Mouse (Mus musculus) thymus, adult 2 months (tissue): Measurements from ENCODE around the gene Slco3a1. TPM values are rescaled to one million over a fixed set of nuclear protein-coding genes. Genes with fewer than 3 reads are reported as not detected.

ENCODE experiments used
- DNase-seq: peaks from one replicate; pipeline ENCODE4 v3.0.0; 2021
- H3K27ac ChIP-seq: fragments of 200-500 bp; 2 replicates; pipeline ENCODE4 v1.5.1; 2012; ENCODE audit warnings: low read length, control low read depth; ENCODE audit not compliant: control insufficient read depth, insufficient read depth
- H3K27me3 ChIP-seq: fragments of 200-500 bp; 2 replicates; pipeline ENCODE4 v1.6.1; 2012; ENCODE audit warnings: mild to moderate bottlenecking, low read length, moderate library complexity, mixed read lengths; ENCODE audit not compliant: control insufficient read depth, insufficient read depth
- H3K36me3 ChIP-seq: fragments of 200-500 bp; 2 replicates; pipeline ENCODE4 v1.6.1; 2012; ENCODE audit warnings: mild to moderate bottlenecking, low read length, moderate library complexity; ENCODE audit not compliant: control insufficient read depth, insufficient read depth
- H3K4me1 ChIP-seq: fragments of 200-500 bp; replicated peaks from 2 replicates; pipeline ENCODE4 v1.6.1; 2012; ENCODE audit warnings: low read length; ENCODE audit not compliant: control insufficient read depth, insufficient read depth
- H3K4me3 ChIP-seq: fragments of 200-500 bp; 2 replicates; pipeline ENCODE4 v1.5.1; 2012; ENCODE audit warnings: mild to moderate bottlenecking, low read length, control low read depth, moderate library complexity; ENCODE audit not compliant: control insufficient read depth, insufficient read depth
- CTCF ChIP-seq: fragments of 200-500 bp; IDR thresholded peaks from 2 replicates; pipeline ENCODE4 v1.5.1; 2012; ENCODE audit warnings: mild to moderate bottlenecking, control low read depth, low read length, moderate library complexity, borderline replicate concordance; ENCODE audit not compliant: control insufficient read depth, poor library complexity, insufficient read depth; ENCODE audit errors: extremely low read depth
- POLR2A ChIP-seq: fragments of 200-500 bp; IDR thresholded peaks from 2 replicates; pipeline ENCODE4 v1.6.1; 2012; ENCODE audit warnings: mild to moderate bottlenecking, low read length, control low read depth, moderate library complexity; ENCODE audit not compliant: control insufficient read depth, poor library complexity, insufficient read depth; ENCODE audit errors: extremely low read depth
- WGBS: fragments of 180-500 bp; shearing (Covaris S2); methylation state at CpG from one replicate; pipeline ENCODE4 v1.1.7; 2018; 5-methylcytosine and 5-hydroxymethylcytosine counted together
- polyA plus RNA-seq: library from polyadenylated mRNA; depleted of rRNA; stranded (reverse); fragments of >200 nt; gene quantifications from 2 replicates; pipeline ENCODE4 v1.2.3, GENCODE M21; 2012

Gene Slco3a1
- polyA plus RNA-seq, 1 experiment = 86.0 TPM

- no peak for TF ChIP-seq POLR2A
- TF ChIP-seq CTCF = no peak
- WGBS = 90% methylated on average over 4 of the region's 4 CpGs
- no peaks in the 10 kb centered on the region for H3K36me3 ChIP-seq
- no peaks in the 10 kb centered on the region for H3K27me3 ChIP-seq
- no peak for DNase-seq
- H3K4me1 ChIP-seq = 0 out of 2 replicates have a peak, but pooled peaks cover under 1% of the 10 kb centered on the region
- no peak overlapping the region for H3K27ac ChIP-seq
- no peak overlapping the region for H3K4me3 ChIP-seq
Observed at GRCm38 (mm10) chr7:74523086-74523485, 31.5 kb downstream of the Slco3a1 start.

- Histone ChIP-seq H3K4me1 (no peaks in the 10 kb centered on the region), H3K27me3 (no peaks in the 10 kb centered on the region), H3K36me3 (no peaks in the 10 kb centered on the region), H3K27ac (no peak overlapping the region), H3K4me3 (no peak overlapping the region)
- DNase-seq = no peak
- no peak for TF ChIP-seq CTCF
- no peak for TF ChIP-seq POLR2A
- whole genome bisulfite sequencing = 88% methylated on average over 4 of the region's 4 CpGs
Observed at GRCm38 (mm10) chr7:74522260-74522659, 32.3 kb downstream of the Slco3a1 start.

- no peak for DNase-seq
- H3K4me1 ChIP-seq = no peaks in the 10 kb centered on the region
- 93% methylated on average over 6 of the region's 6 CpGs for WGBS
- no peak for TF ChIP-seq CTCF
- no peak for TF ChIP-seq POLR2A
- no peak overlapping the region for H3K27ac ChIP-seq
- no peaks in the 10 kb centered on the region for H3K36me3 ChIP-seq
- H3K4me3 ChIP-seq = no peak overlapping the region
- no peaks in the 10 kb centered on the region for H3K27me3 ChIP-seq
Observed at GRCm38 (mm10) chr7:74519386-74519785, 35.2 kb downstream of the Slco3a1 start.

DNA sequence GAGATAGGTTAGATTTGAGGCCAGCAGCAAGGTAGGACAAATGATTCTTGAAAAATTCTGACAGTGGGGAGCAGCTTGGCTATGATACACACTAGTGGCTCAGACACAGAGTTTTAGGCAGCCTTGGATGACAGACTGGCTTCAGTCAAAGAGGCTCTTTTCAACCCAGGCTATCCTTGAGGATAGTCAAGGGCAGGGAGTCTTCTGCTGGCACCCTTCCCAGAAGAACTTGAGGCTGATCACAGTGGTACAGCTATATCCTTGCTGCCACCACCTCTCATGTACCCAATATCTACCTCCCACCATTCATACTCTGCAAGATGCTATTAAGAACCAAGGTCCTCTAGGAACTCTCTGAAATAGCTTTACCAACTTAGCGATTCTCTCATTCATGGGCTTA lies 35.8 kb downstream of the Slco3a1 start:
- no peaks in the 10 kb centered on the region for H3K27me3 ChIP-seq
- H3K4me1 ChIP-seq = no peaks in the 10 kb centered on the region
- TF ChIP-seq CTCF (no peak), POLR2A (no peak)
- H3K27ac ChIP-seq = no peak overlapping the region
- no peak for DNase-seq
- 98% methylated on average over 1 of the region's 1 CpGs for WGBS
- H3K4me3 ChIP-seq = no peak overlapping the region
- H3K36me3 ChIP-seq = no peaks in the 10 kb centered on the region

DNA sequence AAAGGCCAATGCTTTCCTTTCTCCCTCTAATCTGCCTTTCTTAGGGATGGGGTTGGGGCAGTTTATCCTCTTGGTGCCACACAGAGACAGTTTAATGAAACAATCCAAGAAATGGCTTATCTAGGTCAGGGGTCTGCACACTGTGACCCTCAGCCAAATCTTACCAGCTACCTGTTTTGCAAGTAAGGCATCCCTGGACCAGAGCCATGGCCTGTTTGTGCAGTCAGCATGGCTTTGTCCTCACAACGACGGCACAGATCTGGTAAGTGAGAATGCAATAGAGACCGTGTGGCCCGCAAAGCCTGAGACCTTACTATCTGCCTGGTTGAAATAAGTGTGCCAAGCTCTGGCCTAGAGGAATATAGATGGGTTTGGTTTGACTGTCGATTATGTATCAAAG lies 36.3 kb downstream of the Slco3a1 start:
- no peaks in the 10 kb centered on the region for H3K36me3 ChIP-seq
- no peak overlapping the region for H3K27ac ChIP-seq
- H3K4me3 ChIP-seq = no peak overlapping the region
- no peak for TF ChIP-seq POLR2A
- TF ChIP-seq CTCF = no peak
- H3K4me1 ChIP-seq = no peaks in the 10 kb centered on the region
- no peak for DNase-seq
- WGBS = 93% methylated on average over 5 of the region's 5 CpGs
- no peaks in the 10 kb centered on the region for H3K27me3 ChIP-seq

GRCm38 (mm10) chr7:74510676-74511075 lies 43.9 kb downstream of the Slco3a1 start:
- no peak for TF ChIP-seq POLR2A
- TF ChIP-seq CTCF = no peak
- WGBS = 100% methylated on average over 1 of the region's 1 CpGs
- Histone ChIP-seq H3K27me3 (no peaks in the 10 kb centered on the region), H3K36me3 (no peaks in the 10 kb centered on the region), H3K27ac (no peak overlapping the region), H3K4me1 (no peaks in the 10 kb centered on the region), H3K4me3 (no peak overlapping the region)
- no peak for DNase-seq

DNA sequence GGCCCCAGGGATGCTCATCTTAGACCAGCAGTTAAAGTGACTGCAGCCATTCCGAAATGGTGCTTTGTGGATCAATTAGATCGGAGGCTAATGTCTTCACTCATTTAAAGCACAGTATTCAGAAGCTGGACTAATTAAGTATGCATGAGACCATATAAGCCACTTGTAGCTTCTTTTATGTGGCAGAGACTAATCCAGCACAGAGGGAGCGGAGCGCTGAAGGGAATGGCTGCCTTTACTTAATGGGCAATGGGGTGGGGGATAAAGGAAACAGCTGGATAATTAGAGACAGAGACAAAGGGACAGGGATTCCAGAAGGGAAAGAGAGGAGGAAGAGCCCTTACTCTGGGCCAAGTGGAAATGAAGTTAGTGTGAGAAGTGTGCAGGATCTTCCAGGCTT lies 46.4 kb downstream of the Slco3a1 start:
- H3K36me3 ChIP-seq = no peaks in the 10 kb centered on the region; the same call in 1 of the 2 replicates
- DNase-seq = no peak
- 98% methylated on average over 4 of the region's 4 CpGs for WGBS
- no peaks in the 10 kb centered on the region for H3K27me3 ChIP-seq
- no peak overlapping the region for H3K4me3 ChIP-seq
- TF ChIP-seq POLR2A = no peak
- TF ChIP-seq CTCF = no peak
- no peak overlapping the region for H3K27ac ChIP-seq
- no peaks in the 10 kb centered on the region for H3K4me1 ChIP-seq
